Mouse (Mus musculus): Measurements from ENCODE around the gene Olfr1111. TPM values are rescaled to one million over a fixed set of nuclear protein-coding genes. Genes with fewer than 3 reads are reported as not detected.
"Not testable (repeated sequence)": the region's sequence is repeated elsewhere in the genome, so short reads cannot be mapped to it uniquely, and the experiment has no call there.

Gene Olfr1111
- not detected in 2 replicates for polyA plus RNA-seq (2015; fragmentation: Nextera tagmentation; extraction: Ambion mirVana)

- ATAC-seq (ENCODE audit: low FRiP score, low TSS enrichment): no peak
- Histone ChIP-seq H3K4me3 (ENCODE audit: low read length) (no peak within 1 kb of the TSS), H3K27me3 (ENCODE audit: insufficient read depth, low read length) (no peaks in the 10 kb centered on the region), H3K4me1 (ENCODE audit: insufficient read depth, low read length) (no peaks in the 10 kb centered on the region), H3K9me3 (ENCODE audit: low read length) (no peaks in the 10 kb centered on the region), H3K9ac (replicated peaks; ENCODE audit: low read length) (no peak within 1 kb of the TSS), H3K36me3 (ENCODE audit: insufficient read depth, low read length) (no peaks in the 10 kb centered on the region), H3K27ac (ENCODE audit: low read length) (no peak within 1 kb of the TSS), H3K4me2 (replicated peaks; ENCODE audit: low read depth, low read length) (no peak within 1 kb of the TSS)
Measured at GRCm38 (mm10) chr2:87152524-87152923, at the start of gene Olfr1111. TSS of gene Olfr1111 (minus strand) at chr2:87152624.

GRCm38 (mm10) chr2:87187498-87187897, 35.1 kb upstream of the Olfr1111 start, which contains the start of gene Olfr1112:
TSS of gene Olfr1112 (plus strand) at chr2:87187798.
- no peak within 1 kb of the TSS for H3K4me3 ChIP-seq (ENCODE audit: low read length)
- ATAC-seq (ENCODE audit: low FRiP score, low TSS enrichment): no peak

GRCm38 (mm10) chr2:87167731-87168130, 15.3 kb upstream of the Olfr1111 start:
- ATAC-seq (ENCODE audit: low FRiP score, low TSS enrichment): not testable (repeated sequence)

More at GRCm38 (mm10) chr2:87187498-87187897, 35.1 kb upstream of the Olfr1111 start, which contains the start of gene Olfr1112:
- WGBS: 94% methylated on average over 1 of the region's 1 CpGs
- no peak within 1 kb of the TSS for H3K4me2 ChIP-seq (replicated peaks; ENCODE audit: low read depth, low read length)
- no peaks in the 10 kb centered on the region for H3K36me3 ChIP-seq (ENCODE audit: insufficient read depth, low read length)
- no peaks in the 10 kb centered on the region for H3K4me1 ChIP-seq (ENCODE audit: insufficient read depth, low read length)
- no peaks in the 10 kb centered on the region for H3K27me3 ChIP-seq (ENCODE audit: insufficient read depth, low read length)
- H3K27ac ChIP-seq (ENCODE audit: low read length): no peak within 1 kb of the TSS
- no peaks in the 10 kb centered on the region for H3K9me3 ChIP-seq (ENCODE audit: low read length)
- no peak within 1 kb of the TSS for H3K9ac ChIP-seq (replicated peaks; ENCODE audit: low read length)

GRCm38 (mm10) chr2:87140200-87140599, 12.2 kb downstream of the Olfr1111 start, which contains the start of gene Olfr1110:
TSS of gene Olfr1110 (minus strand) at chr2:87140300.
- no peak within 1 kb of the TSS for H3K27ac ChIP-seq (ENCODE audit: low read length)
- 90% methylated on average over 1 of the region's 1 CpGs for WGBS
- no peaks in the 10 kb centered on the region for H3K4me1 ChIP-seq (ENCODE audit: insufficient read depth, low read length)
- no peak within 1 kb of the TSS for H3K4me2 ChIP-seq (replicated peaks; ENCODE audit: low read depth, low read length)
- H3K9ac ChIP-seq (replicated peaks; ENCODE audit: low read length): no peak within 1 kb of the TSS
- no peaks in the 10 kb centered on the region for H3K36me3 ChIP-seq (ENCODE audit: insufficient read depth, low read length)
- H3K4me3 ChIP-seq (ENCODE audit: low read length): no peak within 1 kb of the TSS
- no peak for ATAC-seq (ENCODE audit: low FRiP score, low TSS enrichment)
- no peaks in the 10 kb centered on the region for H3K27me3 ChIP-seq (ENCODE audit: insufficient read depth, low read length)
- no peaks in the 10 kb centered on the region for H3K9me3 ChIP-seq (ENCODE audit: low read length)

More at GRCm38 (mm10) chr2:87167731-87168130, 15.3 kb upstream of the Olfr1111 start:
- not testable (repeated sequence) for H3K4me1 ChIP-seq (ENCODE audit: insufficient read depth, low read length); H3K4me3 ChIP-seq (ENCODE audit: low read length); H3K9me3 ChIP-seq (ENCODE audit: low read length); H3K4me2 ChIP-seq (replicated peaks; ENCODE audit: low read depth, low read length); H3K36me3 ChIP-seq (ENCODE audit: insufficient read depth, low read length); H3K9ac ChIP-seq (replicated peaks; ENCODE audit: low read length); H3K27me3 ChIP-seq (ENCODE audit: insufficient read depth, low read length); H3K27ac ChIP-seq (ENCODE audit: low read length)
- WGBS: 77% methylated on average over 2 of the region's 2 CpGs

GRCm38 (mm10) chr2:87114467-87114866, 38.0 kb downstream of the Olfr1111 start, which contains the start of gene Olfr259:
TSS of gene Olfr259 (minus strand) at chr2:87114567.
- no peak within 1 kb of the TSS for H3K4me3 ChIP-seq (ENCODE audit: low read length)
- no peaks in the 10 kb centered on the region for H3K4me1 ChIP-seq (ENCODE audit: insufficient read depth, low read length)
- no peak within 1 kb of the TSS for H3K4me2 ChIP-seq (replicated peaks; ENCODE audit: low read depth, low read length)
- H3K27me3 ChIP-seq (ENCODE audit: insufficient read depth, low read length): no peaks in the 10 kb centered on the region
- no peak for ATAC-seq (ENCODE audit: low FRiP score, low TSS enrichment)
- no peak within 1 kb of the TSS for H3K27ac ChIP-seq (ENCODE audit: low read length)
- H3K36me3 ChIP-seq (ENCODE audit: insufficient read depth, low read length): no peaks in the 10 kb centered on the region
- no peak within 1 kb of the TSS for H3K9ac ChIP-seq (replicated peaks; ENCODE audit: low read length)
- H3K9me3 ChIP-seq (ENCODE audit: low read length): no peaks in the 10 kb centered on the region

Other genes with a start within 250 kb of the Olfr1111 start
- gene Olfr1098, start 228.1 kb downstream of the Olfr1111 start, polyA plus RNA-seq (2015; fragmentation: Nextera tagmentation; extraction: Ambion mirVana): not detected in 2 replicates
- not detected in 2 replicates for gene Olfr1099, start 191.9 kb downstream of the Olfr1111 start, polyA plus RNA-seq (2015; fragmentation: Nextera tagmentation; extraction: Ambion mirVana)
- gene Olfr1100, start 172.7 kb downstream of the Olfr1111 start, polyA plus RNA-seq (2015; fragmentation: Nextera tagmentation; extraction: Ambion mirVana): not detected in 2 replicates
- not detected in 2 replicates for gene Olfr1101, start 161.4 kb downstream of the Olfr1111 start, polyA plus RNA-seq (2015; fragmentation: Nextera tagmentation; extraction: Ambion mirVana)
- gene Olfr1102, start 154.2 kb downstream of the Olfr1111 start, polyA plus RNA-seq (2015; fragmentation: Nextera tagmentation; extraction: Ambion mirVana): not detected in 2 replicates
- gene Olfr1104, start 125.5 kb downstream of the Olfr1111 start, polyA plus RNA-seq (2015; fragmentation: Nextera tagmentation; extraction: Ambion mirVana): not detected in 2 replicates
- gene Olfr1105, start 116.1 kb downstream of the Olfr1111 start, polyA plus RNA-seq (2015; fragmentation: Nextera tagmentation; extraction: Ambion mirVana): not detected in 2 replicates
- gene Olfr1106, start 100.4 kb downstream of the Olfr1111 start, polyA plus RNA-seq (2015; fragmentation: Nextera tagmentation; extraction: Ambion mirVana): not detected in 2 replicates
- gene Olfr1107, start 76.8 kb downstream of the Olfr1111 start, polyA plus RNA-seq (2015; fragmentation: Nextera tagmentation; extraction: Ambion mirVana): not detected in 2 replicates
- gene Olfr1109, start 56.6 kb downstream of the Olfr1111 start, polyA plus RNA-seq (2015; fragmentation: Nextera tagmentation; extraction: Ambion mirVana): not detected in 2 replicates
- gene Olfr259, start 38.1 kb downstream of the Olfr1111 start, polyA plus RNA-seq (2015; fragmentation: Nextera tagmentation; extraction: Ambion mirVana): not detected in 2 replicates
- gene Olfr1110, start 12.3 kb downstream of the Olfr1111 start, polyA plus RNA-seq (2015; fragmentation: Nextera tagmentation; extraction: Ambion mirVana): not detected in 2 replicates
- not detected in 2 replicates for gene Olfr1112, start 35.2 kb upstream of the Olfr1111 start, polyA plus RNA-seq (2015; fragmentation: Nextera tagmentation; extraction: Ambion mirVana)
- not detected in 2 replicates for gene Olfr1113, start 56.3 kb upstream of the Olfr1111 start, polyA plus RNA-seq (2015; fragmentation: Nextera tagmentation; extraction: Ambion mirVana)
- not detected in 2 replicates for gene Olfr1115, start 95.4 kb upstream of the Olfr1111 start, polyA plus RNA-seq (2015; fragmentation: Nextera tagmentation; extraction: Ambion mirVana)
- not detected in 2 replicates for gene Olfr1116, start 114.9 kb upstream of the Olfr1111 start, polyA plus RNA-seq (2015; fragmentation: Nextera tagmentation; extraction: Ambion mirVana)
- gene Olfr1118, start 155.0 kb upstream of the Olfr1111 start, polyA plus RNA-seq (2015; fragmentation: Nextera tagmentation; extraction: Ambion mirVana): not detected in 2 replicates
- not detected in 2 replicates for gene Olfr1120, start 202.2 kb upstream of the Olfr1111 start, polyA plus RNA-seq (2015; fragmentation: Nextera tagmentation; extraction: Ambion mirVana)
- gene Olfr1121, start 217.3 kb upstream of the Olfr1111 start, polyA plus RNA-seq (2015; fragmentation: Nextera tagmentation; extraction: Ambion mirVana): not detected in 2 replicates
- gene Olfr1122, start 233.2 kb upstream of the Olfr1111 start, polyA plus RNA-seq (2015; fragmentation: Nextera tagmentation; extraction: Ambion mirVana): not detected in 2 replicates

Measured in kidney, embryonic 16.5 days (tissue).